Mouse (Mus musculus) kidney, postnatal 25 days (tissue): ENCODE data around the gene Ttll1.

Source experiments
- DNase-seq, 2 experiments: peaks; one replicate each; pipeline ENCODE4 v3.0.0; 2021; ENCODE audit warnings: mixed read lengths in 2 of 2

The Ttll1 gene

GRCm38 (mm10) chr15:83510805-83511405 is at the start of gene Ttll1:
Gene Ttll1 (minus strand): TSS chr15:83510893.
- peak; percentile 97 for DNase-seq

- peak; percentile 86 to 92 for DNase-seq
These were observed 44.7 kb upstream of the Ttll1 start for GRCm38 (mm10) chr15:83555161-83555974.

- no peak for DNase-seq
These were observed 43.1 kb upstream of the Ttll1 start for GRCm38 (mm10) chr15:83553831-83554230.

GRCm38 (mm10) chr15:83550137-83550536 is 39.4 kb upstream of the Ttll1 start:
- no peak for DNase-seq

- no peak for DNase-seq
These were observed 36.5 kb upstream of the Ttll1 start for GRCm38 (mm10) chr15:83547144-83547543.

GRCm38 (mm10) chr15:83546029-83546428 is 35.3 kb upstream of the Ttll1 start:
- DNase-seq: no peak

GRCm38 (mm10) chr15:83541647-83542287 is 31.1 kb upstream of the Ttll1 start:
- no peak for DNase-seq

- DNase-seq: peak; percentile 84 to 85
These were observed 29.2 kb upstream of the Ttll1 start for GRCm38 (mm10) chr15:83539905-83540304.

GRCm38 (mm10) chr15:83538855-83539254 is 28.2 kb upstream of the Ttll1 start:
- DNase-seq: no peak

- DNase-seq: no peak
These were observed 25.2 kb upstream of the Ttll1 start for GRCm38 (mm10) chr15:83535890-83536231.

- DNase-seq: no peak
These were observed 24.5 kb upstream of the Ttll1 start for GRCm38 (mm10) chr15:83534960-83535889.

GRCm38 (mm10) chr15:83532606-83533005 is 21.9 kb upstream of the Ttll1 start:
- no peak for DNase-seq

GRCm38 (mm10) chr15:83531961-83532469 is 21.3 kb upstream of the Ttll1 start:
- no peak for DNase-seq

GRCm38 (mm10) chr15:83530688-83531087 is 20.0 kb upstream of the Ttll1 start:
- DNase-seq: peak; percentile 66 to 86

GRCm38 (mm10) chr15:83530233-83530632 is 19.5 kb upstream of the Ttll1 start:
- DNase-seq: peak; percentile 74 to 90

- peak; percentile 78 to 79 for DNase-seq
These were observed 19.1 kb upstream of the Ttll1 start for GRCm38 (mm10) chr15:83529765-83530164.

- peak in 1 of 2 experiments; percentile 60 for DNase-seq
These were observed 18.2 kb upstream of the Ttll1 start for GRCm38 (mm10) chr15:83528892-83529291.

- DNase-seq: no peak
These were observed 17.1 kb upstream of the Ttll1 start for GRCm38 (mm10) chr15:83527747-83528146.

- peak; percentile 29 to 61 for DNase-seq
These were observed 16.4 kb upstream of the Ttll1 start for GRCm38 (mm10) chr15:83527092-83527437.

GRCm38 (mm10) chr15:83526424-83527091 is 15.9 kb upstream of the Ttll1 start, which contains the start of gene Bik:
Gene Bik (plus strand): TSS chr15:83526862.
- DNase-seq: peak; percentile 78 to 87

- no peak for DNase-seq
These were observed 13.6 kb upstream of the Ttll1 start for GRCm38 (mm10) chr15:83524333-83524729.
